Mouse (Mus musculus): Measurements from ENCODE around the gene Ppp1r21. TPM values are rescaled to one million over a fixed set of nuclear protein-coding genes. Genes with fewer than 3 reads are reported as not detected.
A peak's percentile ranks its signal among the peaks of the same experiment; 100 is the strongest.

Ppp1r21 gene
- polyA plus RNA-seq, 1 experiment from 2014 or later = 16.6 TPM

- 70% methylated on average over 4 of the region's 4 CpGs for whole genome bisulfite sequencing
- no peaks in the 10 kb centered on the region for H3K9me3 ChIP-seq (ENCODE audit: control insufficient read depth, low read length)
- H3K4me1 ChIP-seq (replicated peaks; ENCODE audit: control insufficient read depth, insufficient read depth, low read length) = peaks cover 5% of the 10 kb centered on the region; the same call in 1 of the 2 replicates
- no peaks in the 10 kb centered on the region for H3K27me3 ChIP-seq (replicated peaks; ENCODE audit: control insufficient read depth, insufficient read depth, low read length)
- H3K4me3 ChIP-seq (ENCODE audit: low read depth, low read length) = no peak overlapping the region
- no peak for ATAC-seq (replicated peaks; ENCODE audit: low FRiP score)
- no peak overlapping the region for H3K9ac ChIP-seq (ENCODE audit: low read depth, low read length)
- no peak overlapping the region for H3K27ac ChIP-seq (ENCODE audit: low read depth, low read length)
- no peak overlapping the region for H3K4me2 ChIP-seq
- H3K36me3 ChIP-seq (ENCODE audit: control insufficient read depth, insufficient read depth, low read length) = peaks cover 3% of the 10 kb centered on the region; the same call in 1 of the 2 replicates
- DNase-seq (ENCODE audit: low spot score) = no peak
Observed at GRCm38 (mm10) chr17:88595071-88595470, 65.2 kb downstream of the Ppp1r21 start.

- H3K4me2 ChIP-seq = no peak overlapping the region
- ATAC-seq (replicated peaks; ENCODE audit: low FRiP score) = no peak
- H3K4me1 ChIP-seq (replicated peaks; ENCODE audit: control insufficient read depth, insufficient read depth, low read length) = peaks cover 7% of the 10 kb centered on the region
- no peaks in the 10 kb centered on the region for H3K36me3 ChIP-seq (ENCODE audit: control insufficient read depth, insufficient read depth, low read length)
- no peak for DNase-seq (ENCODE audit: low spot score)
- WGBS = 62% methylated on average over 4 of the region's 4 CpGs
- no peak overlapping the region for H3K9ac ChIP-seq (ENCODE audit: low read depth, low read length)
- H3K4me3 ChIP-seq (ENCODE audit: low read depth, low read length) = no peak overlapping the region
- H3K9me3 ChIP-seq (ENCODE audit: control insufficient read depth, low read length) = no peaks in the 10 kb centered on the region
- no peak overlapping the region for H3K27ac ChIP-seq (ENCODE audit: low read depth, low read length)
- no peaks in the 10 kb centered on the region for H3K27me3 ChIP-seq (replicated peaks; ENCODE audit: control insufficient read depth, insufficient read depth, low read length)
Observed at GRCm38 (mm10) chr17:88596068-88596467, 66.2 kb downstream of the Ppp1r21 start.

DNA sequence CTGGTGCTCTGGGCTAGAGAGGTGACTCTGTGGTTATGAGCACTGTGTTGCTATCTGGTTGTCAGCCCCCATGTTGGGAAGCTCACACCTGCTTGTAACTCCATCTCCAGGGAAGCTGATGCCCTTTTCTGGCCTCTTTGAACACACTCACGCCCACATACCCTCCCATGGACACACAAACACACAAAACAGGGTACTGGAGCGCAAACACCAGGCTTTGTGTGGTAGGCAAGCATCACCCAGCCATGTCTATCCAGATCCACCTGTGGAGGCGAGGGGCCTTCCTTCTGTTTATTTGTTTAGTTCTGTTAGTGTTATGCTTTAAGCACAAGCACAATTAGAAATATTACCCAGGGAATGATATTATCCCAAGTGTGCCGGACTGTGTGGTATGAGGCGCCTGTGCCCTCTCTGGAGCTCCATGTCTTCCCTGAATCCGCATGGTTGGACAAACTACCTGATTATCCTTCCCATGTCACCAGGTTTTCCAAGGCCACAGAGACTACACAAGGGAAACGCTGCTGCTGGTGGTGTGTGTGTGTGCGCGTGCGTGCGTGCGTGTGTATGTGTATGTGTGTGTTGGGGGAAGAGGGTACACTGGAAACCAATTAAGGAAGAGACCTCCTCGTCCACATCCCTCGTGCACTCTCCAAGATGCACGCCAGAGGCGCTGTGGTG lies 66.8 kb downstream of the Ppp1r21 start:
- H3K27me3 ChIP-seq (replicated peaks; ENCODE audit: control insufficient read depth, insufficient read depth, low read length) = no peaks in the 10 kb centered on the region
- peak overlapping the region; percentile 90 for H3K4me2 ChIP-seq
- peak overlapping the region; percentile 64 for H3K4me3 ChIP-seq (ENCODE audit: low read depth, low read length)
- peaks cover 7% of the 10 kb centered on the region for H3K4me1 ChIP-seq (replicated peaks; ENCODE audit: control insufficient read depth, insufficient read depth, low read length)
- 30% methylated on average over 16 of the region's 16 CpGs for WGBS
- H3K36me3 ChIP-seq (ENCODE audit: control insufficient read depth, insufficient read depth, low read length) = no peaks in the 10 kb centered on the region
- no peaks in the 10 kb centered on the region for H3K9me3 ChIP-seq (ENCODE audit: control insufficient read depth, low read length)
- ATAC-seq (replicated peaks; ENCODE audit: low FRiP score) = peak; percentile 81; the same call in 1 of the 2 replicates
- DNase-seq (ENCODE audit: low spot score) = peak; percentile 39
- H3K27ac ChIP-seq (ENCODE audit: low read depth, low read length) = no peak overlapping the region; the same call in 1 of the 2 replicates
- peak overlapping the region; percentile 59; the same call in 1 of the 2 replicates for H3K9ac ChIP-seq (ENCODE audit: low read depth, low read length)

DNA sequence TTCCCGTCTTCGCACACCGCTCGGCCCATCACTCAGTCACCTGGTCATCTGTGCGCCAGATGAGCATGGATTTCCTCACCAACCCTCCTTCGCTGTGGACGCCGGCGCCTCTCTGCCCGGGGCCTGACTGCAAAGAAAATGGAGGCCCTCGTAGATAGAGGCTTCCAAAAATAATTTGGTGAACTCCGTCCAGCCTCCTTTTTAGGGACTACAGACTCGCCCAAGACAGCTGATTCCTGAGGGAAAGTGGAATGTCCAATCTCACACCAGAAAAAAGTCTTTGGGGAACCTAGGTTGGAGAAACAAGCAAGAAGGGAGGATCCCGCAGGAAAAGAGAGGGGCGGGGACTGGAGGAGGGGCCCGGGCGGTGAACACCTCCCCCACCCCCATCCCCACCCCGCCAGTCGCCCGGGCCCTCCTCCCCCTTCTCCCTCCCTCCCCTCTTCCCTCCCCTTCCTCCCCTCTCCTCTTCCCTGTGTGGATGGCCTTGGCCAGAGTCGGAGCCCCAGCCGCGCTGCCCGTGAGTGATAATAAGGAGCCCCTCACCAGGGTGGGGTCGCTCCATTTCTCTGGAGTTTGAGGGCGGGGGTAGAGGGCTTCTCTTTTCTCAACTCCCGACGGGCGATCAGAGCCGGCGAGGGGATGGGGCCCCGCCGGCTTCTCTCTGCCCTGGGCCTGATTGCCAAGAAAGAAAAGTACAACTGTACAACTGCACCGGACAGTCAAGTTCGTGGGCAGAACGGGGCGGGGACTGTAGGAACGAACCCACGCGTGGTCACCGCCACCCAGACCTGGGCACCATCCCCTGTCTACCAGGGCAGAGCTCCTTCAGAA lies 67.5 kb downstream of the Ppp1r21 start, which contains the start of gene Ston1:
Gene Ston1 (plus strand): TSS at position 463 of the 834 bp plus-strand sequence.
- Histone ChIP-seq H3K4me2 (peak within 1 kb of the TSS; percentile 90), H3K4me1 (replicated peaks; ENCODE audit: control insufficient read depth, insufficient read depth, low read length) (peaks cover 7% of the 10 kb centered on the region), H3K27me3 (replicated peaks; ENCODE audit: control insufficient read depth, insufficient read depth, low read length) (no peaks in the 10 kb centered on the region), H3K9me3 (ENCODE audit: control insufficient read depth, low read length) (no peaks in the 10 kb centered on the region), H3K9ac (ENCODE audit: low read depth, low read length) (peak within 1 kb of the TSS; percentile 59), H3K36me3 (ENCODE audit: control insufficient read depth, insufficient read depth, low read length) (no peaks in the 10 kb centered on the region), H3K27ac (ENCODE audit: low read depth, low read length) (peak within 1 kb of the TSS; percentile 55), H3K4me3 (ENCODE audit: low read depth, low read length) (peak within 1 kb of the TSS; percentile 64)
- DNase-seq (ENCODE audit: low spot score) (peak; percentile 73), ATAC-seq (replicated peaks; ENCODE audit: low FRiP score) (peak; percentile 78)
- WGBS = under 1% methylated on average over 40 of the region's 41 CpGs

- Histone ChIP-seq H3K4me1 (replicated peaks; ENCODE audit: control insufficient read depth, insufficient read depth, low read length) (peaks cover 7% of the 10 kb centered on the region), H3K4me2 (peak overlapping the region; percentile 90), H3K9ac (ENCODE audit: low read depth, low read length) (peak overlapping the region; percentile 59), H3K36me3 (ENCODE audit: control insufficient read depth, insufficient read depth, low read length) (no peaks in the 10 kb centered on the region), H3K9me3 (ENCODE audit: control insufficient read depth, low read length) (no peaks in the 10 kb centered on the region), H3K4me3 (ENCODE audit: low read depth, low read length) (peak overlapping the region; percentile 64), H3K27ac (ENCODE audit: low read depth, low read length) (no peak overlapping the region), H3K27me3 (replicated peaks; ENCODE audit: control insufficient read depth, insufficient read depth, low read length) (no peaks in the 10 kb centered on the region)
- 18% methylated on average over 5 of the region's 5 CpGs for WGBS
- DNase-seq (ENCODE audit: low spot score) (no peak), ATAC-seq (replicated peaks; ENCODE audit: low FRiP score) (no peak)
Observed at GRCm38 (mm10) chr17:88598056-88598420, 68.1 kb downstream of the Ppp1r21 start.

DNA sequence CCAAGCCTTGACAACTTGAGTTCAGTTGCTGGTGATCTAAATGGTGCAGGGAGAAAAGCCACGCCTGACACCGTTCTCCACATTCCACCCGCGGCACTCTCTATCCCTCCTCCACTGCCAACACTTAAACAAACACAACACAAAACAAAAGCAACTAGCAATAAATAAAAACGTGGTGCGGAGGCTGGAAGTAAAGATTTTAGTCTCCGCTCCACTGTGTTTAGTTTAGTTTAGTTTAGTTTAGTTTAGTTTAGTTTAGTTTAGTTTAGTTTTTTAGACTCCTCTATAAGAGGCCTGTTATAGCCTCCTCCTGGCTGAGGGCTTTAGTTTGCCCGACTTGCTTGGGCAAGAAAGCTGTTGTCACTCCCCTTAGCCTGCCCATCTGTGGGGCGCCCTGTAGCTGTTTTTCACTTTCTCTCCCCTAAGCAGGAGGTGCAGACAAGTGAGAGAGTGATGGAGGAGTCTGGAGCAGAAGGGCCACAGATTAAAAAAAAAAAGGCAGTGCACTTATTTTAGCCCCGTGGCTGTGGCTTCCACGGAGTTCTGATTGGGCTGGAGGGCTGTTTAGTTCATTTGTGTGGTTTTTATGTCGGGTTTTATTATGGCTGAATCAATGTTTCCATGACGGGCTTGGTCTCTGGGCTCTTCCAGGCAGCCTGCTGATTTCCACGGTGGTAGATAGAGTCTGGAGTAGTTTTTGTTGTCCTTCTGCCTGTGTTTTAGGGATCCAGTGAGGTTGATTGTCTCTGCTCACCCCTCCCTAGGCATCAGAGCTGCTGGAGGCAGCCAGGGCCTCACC lies 68.9 kb downstream of the Ppp1r21 start:
- Histone ChIP-seq H3K4me2 (peak overlapping the region; percentile 90), H3K27ac (ENCODE audit: low read depth, low read length) (no peak overlapping the region)

DNA sequence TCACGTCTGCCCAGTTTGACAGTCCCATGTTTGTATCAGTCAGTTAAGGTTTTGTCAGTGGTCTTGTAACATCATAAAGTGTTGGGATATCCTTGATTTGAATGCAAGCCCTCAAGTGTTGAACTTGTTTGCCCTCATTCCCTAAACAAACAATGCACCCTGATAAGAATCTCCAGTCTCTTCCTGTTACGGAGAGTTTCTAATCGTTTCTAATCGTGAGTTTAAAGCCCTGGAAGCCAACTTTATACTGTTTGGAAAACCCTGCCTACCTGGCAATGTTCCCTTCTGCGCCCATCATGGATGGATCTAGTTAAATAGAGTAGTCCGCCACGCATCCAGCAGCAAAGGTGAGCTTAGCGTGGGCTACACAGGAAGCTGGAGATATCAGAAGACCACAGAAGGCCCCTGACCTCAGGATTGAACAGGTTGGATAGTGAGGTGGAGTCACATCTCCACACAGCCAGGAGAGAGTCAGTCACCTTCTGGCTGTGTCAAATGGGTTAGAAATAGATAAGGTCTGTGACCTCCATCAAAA lies 70.6 kb downstream of the Ppp1r21 start:
- no peak overlapping the region for H3K4me2 ChIP-seq
- 63% methylated on average over 8 of the region's 8 CpGs for WGBS
- H3K27ac ChIP-seq (ENCODE audit: low read depth, low read length) = no peak overlapping the region
- ATAC-seq (replicated peaks; ENCODE audit: low FRiP score) (no peak), DNase-seq (ENCODE audit: low spot score) (no peak)
- no peak overlapping the region for H3K4me3 ChIP-seq (ENCODE audit: low read depth, low read length)
- no peaks in the 10 kb centered on the region for H3K36me3 ChIP-seq (ENCODE audit: control insufficient read depth, insufficient read depth, low read length)
- H3K9ac ChIP-seq (ENCODE audit: low read depth, low read length) = no peak overlapping the region
- H3K9me3 ChIP-seq (ENCODE audit: control insufficient read depth, low read length) = no peaks in the 10 kb centered on the region
- peaks cover 7% of the 10 kb centered on the region for H3K4me1 ChIP-seq (replicated peaks; ENCODE audit: control insufficient read depth, insufficient read depth, low read length)
- H3K27me3 ChIP-seq (replicated peaks; ENCODE audit: control insufficient read depth, insufficient read depth, low read length) = no peaks in the 10 kb centered on the region

More for the DNA sequence above, 68.9 kb downstream of the Ppp1r21 start:
- no peaks in the 10 kb centered on the region for H3K36me3 ChIP-seq (ENCODE audit: control insufficient read depth, insufficient read depth, low read length)
- no peaks in the 10 kb centered on the region for H3K9me3 ChIP-seq (ENCODE audit: control insufficient read depth, low read length)
- peaks cover 7% of the 10 kb centered on the region for H3K4me1 ChIP-seq (replicated peaks; ENCODE audit: control insufficient read depth, insufficient read depth, low read length)
- 0 out of 2 replicates have a peak overlapping the region, but pooled peaks have one; percentile 9 for H3K9ac ChIP-seq (ENCODE audit: low read depth, low read length)
- H3K27me3 ChIP-seq (replicated peaks; ENCODE audit: control insufficient read depth, insufficient read depth, low read length) = no peaks in the 10 kb centered on the region
- no peak for ATAC-seq (replicated peaks; ENCODE audit: low FRiP score)
- no peak overlapping the region for H3K4me3 ChIP-seq (ENCODE audit: low read depth, low read length)
- WGBS = 34% methylated on average over 14 of the region's 14 CpGs
- no peak for DNase-seq (ENCODE audit: low spot score)

- no peaks in the 10 kb centered on the region for H3K36me3 ChIP-seq (ENCODE audit: control insufficient read depth, insufficient read depth, low read length)
- H3K4me2 ChIP-seq = no peak overlapping the region
- no peak overlapping the region for H3K4me3 ChIP-seq (ENCODE audit: low read depth, low read length)
- WGBS = 83% methylated on average over 11 of the region's 11 CpGs
- no peak overlapping the region for H3K9ac ChIP-seq (ENCODE audit: low read depth, low read length)
- H3K27ac ChIP-seq (ENCODE audit: low read depth, low read length) = no peak overlapping the region
- H3K27me3 ChIP-seq (replicated peaks; ENCODE audit: control insufficient read depth, insufficient read depth, low read length) = no peaks in the 10 kb centered on the region
- ATAC-seq (replicated peaks; ENCODE audit: low FRiP score) (no peak), DNase-seq (ENCODE audit: low spot score) (no peak)
- no peaks in the 10 kb centered on the region for H3K9me3 ChIP-seq (ENCODE audit: control insufficient read depth, low read length)
- peaks cover 3% of the 10 kb centered on the region; the same call in 1 of the 2 replicates for H3K4me1 ChIP-seq (replicated peaks; ENCODE audit: control insufficient read depth, insufficient read depth, low read length)
Observed at GRCm38 (mm10) chr17:88603943-88604342, 74.0 kb downstream of the Ppp1r21 start.

Data from liver, embryonic 11.5 days (tissue).